Mouse (Mus musculus): ENCODE measurements around the gene Rflna. TPM values are rescaled to one million over a fixed set of nuclear protein-coding genes. Genes with fewer than 3 reads are reported as not detected.

The Rflna gene
- polyA plus RNA-seq, 2 experiments = 0.15 to 0.38 TPM

- no peaks in the 10 kb centered on the region for H3K36me3 ChIP-seq (replicated peaks; ENCODE audit: control insufficient read depth, insufficient read depth, low read depth)
- peak in 2 of 3 experiments; percentile 41 to 45 for DNase-seq (ENCODE audit: low read depth in 3 of 3, low spot score in 3 of 3)
- no peaks in the 10 kb centered on the region for H3K9me3 ChIP-seq (ENCODE audit: control insufficient read depth, low read length)
- peak overlapping the region; percentile 55 for H3K4me2 ChIP-seq (ENCODE audit: low read depth)
- H3K27ac ChIP-seq = peak overlapping the region; percentile 58
- H3K4me1 ChIP-seq (replicated peaks; ENCODE audit: control insufficient read depth in 2 of 2, insufficient read depth in 2 of 2, low read length in 1 of 2) = peaks cover 35 to 50% of the 10 kb centered on the region in 2 experiments
- no peak overlapping the region for H3K4me3 ChIP-seq (ENCODE audit: insufficient read depth in 1 of 2, low read depth in 2 of 2, low read length in 2 of 2)
- peaks cover 12% of the 10 kb centered on the region; the same call in 1 of the 2 replicates for H3K27me3 ChIP-seq (ENCODE audit: control insufficient read depth, insufficient read depth, low read length)
- TF ChIP-seq EP300 (IDR thresholded peaks at IDR 0.05; ENCODE audit: low read depth) = no peak
- no peak for TF ChIP-seq CTCF (IDR thresholded peaks at IDR 0.05; ENCODE audit: low read depth)
- H3K9ac ChIP-seq (replicated peaks) = peak overlapping the region; percentile 39
- ATAC-seq (ENCODE audit: insufficient read depth) = peak; percentile 72
- WGBS (ENCODE audit: insufficient replicate concordance) = 28% methylated on average over 7 of the region's 7 CpGs
These were observed 50.6 kb downstream of the Rflna start for GRCm38 (mm10) chr5:125053661-125054060.

GRCm38 (mm10) chr5:125055901-125056300, 52.9 kb downstream of the Rflna start:
- ATAC-seq (ENCODE audit: insufficient read depth) = no peak
- no peak overlapping the region for H3K4me3 ChIP-seq (ENCODE audit: insufficient read depth in 1 of 2, low read depth in 2 of 2, low read length in 2 of 2)
- TF ChIP-seq EP300 (IDR thresholded peaks at IDR 0.05; ENCODE audit: low read depth) (no peak), CTCF (IDR thresholded peaks at IDR 0.05; ENCODE audit: low read depth) (no peak)
- H3K27me3 ChIP-seq (ENCODE audit: control insufficient read depth, insufficient read depth, low read length) = peaks cover 16% of the 10 kb centered on the region
- H3K4me1 ChIP-seq (replicated peaks; ENCODE audit: control insufficient read depth in 2 of 2, insufficient read depth in 2 of 2, low read length in 1 of 2) = peaks cover 18 to 32% of the 10 kb centered on the region in 2 experiments
- no peaks in the 10 kb centered on the region for H3K9me3 ChIP-seq (ENCODE audit: control insufficient read depth, low read length)
- H3K36me3 ChIP-seq (replicated peaks; ENCODE audit: control insufficient read depth, insufficient read depth, low read depth) = no peaks in the 10 kb centered on the region
- H3K27ac ChIP-seq = no peak overlapping the region
- no peak overlapping the region for H3K9ac ChIP-seq (replicated peaks)
- 44% methylated on average over 8 of the region's 8 CpGs for WGBS (ENCODE audit: insufficient replicate concordance)
- no peak for DNase-seq (ENCODE audit: low read depth in 3 of 3, low spot score in 3 of 3)
- H3K4me2 ChIP-seq (ENCODE audit: low read depth) = no peak overlapping the region

DNA sequence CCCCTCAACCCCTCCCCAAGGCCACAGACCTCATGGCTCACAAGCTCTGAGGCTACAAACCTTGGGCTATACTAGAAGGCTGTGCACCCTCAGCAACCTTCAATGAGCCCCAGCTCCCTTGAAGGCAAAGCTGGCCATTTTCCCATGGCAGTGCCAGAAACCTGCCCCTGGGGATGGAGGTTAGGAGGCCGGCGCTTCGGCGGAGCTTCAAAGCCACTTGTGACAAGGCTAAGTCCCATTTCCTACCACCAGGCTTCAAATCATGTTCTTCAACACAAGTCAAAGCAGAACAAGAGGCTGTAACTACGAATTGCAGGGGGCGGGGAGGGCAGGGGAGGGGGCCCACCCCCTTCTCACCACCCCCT, 53.3 kb downstream of the Rflna start:
- H3K9me3 ChIP-seq (ENCODE audit: control insufficient read depth, low read length) = no peaks in the 10 kb centered on the region
- no peak for ATAC-seq (ENCODE audit: insufficient read depth)
- H3K27ac ChIP-seq = no peak overlapping the region
- H3K27me3 ChIP-seq (ENCODE audit: control insufficient read depth, insufficient read depth, low read length) = peaks cover 16% of the 10 kb centered on the region
- no peak overlapping the region for H3K4me2 ChIP-seq (ENCODE audit: low read depth)
- no peak overlapping the region for H3K4me3 ChIP-seq (ENCODE audit: insufficient read depth in 1 of 2, low read depth in 2 of 2, low read length in 2 of 2)
- DNase-seq (ENCODE audit: low read depth in 3 of 3, low spot score in 3 of 3) = no peak
- no peaks in the 10 kb centered on the region for H3K36me3 ChIP-seq (replicated peaks; ENCODE audit: control insufficient read depth, insufficient read depth, low read depth)
- TF ChIP-seq EP300 (IDR thresholded peaks at IDR 0.05; ENCODE audit: low read depth) (no peak), CTCF (IDR thresholded peaks at IDR 0.05; ENCODE audit: low read depth) (no peak)
- peaks cover 18 to 32% of the 10 kb centered on the region in 2 experiments for H3K4me1 ChIP-seq (replicated peaks; ENCODE audit: control insufficient read depth in 2 of 2, insufficient read depth in 2 of 2, low read length in 1 of 2)
- 41% methylated on average over 6 of the region's 6 CpGs for WGBS (ENCODE audit: insufficient replicate concordance)
- H3K9ac ChIP-seq (replicated peaks) = no peak overlapping the region

DNA sequence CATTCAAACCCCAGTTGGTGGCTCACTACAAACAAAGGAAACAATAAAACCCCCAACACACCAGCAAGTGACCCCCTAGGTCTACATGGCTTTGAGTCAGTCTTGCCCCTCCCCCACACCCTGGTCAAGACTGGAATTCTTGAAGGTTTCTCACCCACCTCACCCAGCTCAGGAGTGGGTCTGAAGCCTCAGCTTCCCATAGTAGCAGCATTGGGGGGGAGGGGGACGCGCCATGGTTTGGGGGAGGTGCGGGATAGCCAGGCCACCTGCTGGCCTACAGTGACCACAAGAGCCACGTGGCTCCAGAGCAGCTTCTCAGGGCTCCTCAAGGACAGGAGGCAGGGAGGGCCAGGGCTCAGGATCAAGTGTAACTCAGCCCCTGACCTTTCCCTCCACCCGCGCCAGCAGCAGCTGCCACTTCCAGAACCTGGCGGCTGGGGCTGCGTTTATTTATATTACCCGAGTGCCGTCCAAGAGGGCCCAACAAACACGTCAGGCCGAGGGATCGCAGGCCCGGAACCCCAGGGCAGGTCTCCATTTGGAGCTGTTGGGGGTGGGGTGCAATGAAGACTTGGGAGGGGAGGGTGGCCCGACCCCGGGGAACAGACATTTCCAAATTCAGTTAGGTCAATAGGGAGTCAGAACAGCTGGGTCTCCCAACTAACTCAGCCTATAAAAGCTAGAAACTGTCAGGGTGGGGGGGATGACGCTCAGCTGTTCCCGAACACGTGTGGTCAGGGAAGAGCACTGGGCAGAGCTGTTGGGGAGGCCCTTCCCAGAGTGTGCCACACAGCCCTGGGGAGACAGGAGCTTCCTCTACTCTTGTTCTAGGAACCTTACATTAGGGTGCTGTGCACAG, 53.9 kb downstream of the Rflna start:
- Histone ChIP-seq H3K27ac (no peak overlapping the region), H3K9ac (replicated peaks) (no peak overlapping the region), H3K4me1 (replicated peaks; ENCODE audit: control insufficient read depth in 2 of 2, insufficient read depth in 2 of 2, low read length in 1 of 2) (peaks cover 18 to 29% of the 10 kb centered on the region in 2 experiments), H3K9me3 (ENCODE audit: control insufficient read depth, low read length) (no peaks in the 10 kb centered on the region), H3K4me3 (ENCODE audit: insufficient read depth in 1 of 2, low read depth in 2 of 2, low read length in 2 of 2) (no peak overlapping the region), H3K4me2 (ENCODE audit: low read depth) (0 out of 2 replicates have a peak overlapping the region, but pooled peaks have one; percentile 4), H3K36me3 (replicated peaks; ENCODE audit: control insufficient read depth, insufficient read depth, low read depth) (no peaks in the 10 kb centered on the region), H3K27me3 (ENCODE audit: control insufficient read depth, insufficient read depth, low read length) (peaks cover 16% of the 10 kb centered on the region)
- no peak for ATAC-seq (ENCODE audit: insufficient read depth)
- DNase-seq (ENCODE audit: low read depth in 3 of 3, low spot score in 3 of 3) = no peak
- TF ChIP-seq EP300 (IDR thresholded peaks at IDR 0.05; ENCODE audit: low read depth) (no peak), CTCF (IDR thresholded peaks at IDR 0.05; ENCODE audit: low read depth) (no peak)
- 24% methylated on average over 19 of the region's 19 CpGs for WGBS (ENCODE audit: insufficient replicate concordance)

DNA sequence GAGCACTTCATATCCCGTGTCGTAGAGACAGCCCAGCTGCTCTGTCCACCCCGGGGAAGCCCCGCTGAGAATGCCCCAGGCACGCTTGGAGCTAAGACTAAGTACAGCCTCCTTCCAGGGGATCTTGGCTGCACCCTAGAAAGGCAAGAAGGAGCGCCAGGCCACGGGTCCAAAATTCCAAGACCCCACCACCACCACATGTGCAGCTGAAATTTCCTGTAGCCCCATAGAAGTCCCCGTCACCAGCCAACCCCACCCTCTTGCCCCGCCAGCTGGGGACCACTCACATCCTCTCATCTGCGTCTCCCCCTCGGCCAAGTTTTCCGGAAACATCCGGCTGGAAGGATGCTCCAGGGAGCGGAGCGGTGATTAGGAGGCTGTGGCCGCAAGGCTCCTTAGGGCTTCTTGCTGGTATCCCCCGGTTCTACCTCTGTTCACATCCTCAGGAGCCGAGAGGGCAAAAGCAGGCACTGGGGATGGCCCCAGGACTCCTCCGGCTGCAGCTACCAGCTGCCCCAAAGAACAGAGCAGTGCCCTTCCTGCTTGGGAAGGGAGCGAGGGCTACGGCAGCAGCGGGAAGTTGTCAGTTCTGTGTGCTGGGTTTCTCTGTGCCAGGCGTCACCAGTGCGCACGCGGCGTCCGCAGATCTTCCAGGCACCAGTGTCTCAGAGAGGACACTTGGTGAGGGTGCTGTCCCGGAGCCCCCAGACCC, 54.7 kb downstream of the Rflna start:
- WGBS (ENCODE audit: insufficient replicate concordance) = 19% methylated on average over 29 of the region's 29 CpGs
- no peak for TF ChIP-seq CTCF (IDR thresholded peaks at IDR 0.05; ENCODE audit: low read depth)
- TF ChIP-seq EP300 (IDR thresholded peaks at IDR 0.05; ENCODE audit: low read depth) = no peak
- no peak overlapping the region for H3K9ac ChIP-seq (replicated peaks)

More for the DNA sequence above, 54.7 kb downstream of the Rflna start:
- H3K27ac ChIP-seq = no peak overlapping the region
- peak overlapping the region; percentile 1 for H3K4me2 ChIP-seq (ENCODE audit: low read depth)
- H3K27me3 ChIP-seq (ENCODE audit: control insufficient read depth, insufficient read depth, low read length) = peaks cover 16% of the 10 kb centered on the region
- no peaks in the 10 kb centered on the region for H3K36me3 ChIP-seq (replicated peaks; ENCODE audit: control insufficient read depth, insufficient read depth, low read depth)
- H3K4me3 ChIP-seq (ENCODE audit: insufficient read depth in 1 of 2, low read depth in 2 of 2, low read length in 2 of 2) = peak overlapping the region; percentile 3 to 9; a peak in 3 of 4 replicates
- H3K9me3 ChIP-seq (ENCODE audit: control insufficient read depth, low read length) = no peaks in the 10 kb centered on the region
- ATAC-seq (ENCODE audit: insufficient read depth) (no peak), DNase-seq (ENCODE audit: low read depth in 3 of 3, low spot score in 3 of 3) (no peak)
- H3K4me1 ChIP-seq (replicated peaks; ENCODE audit: control insufficient read depth in 2 of 2, insufficient read depth in 2 of 2, low read length in 1 of 2) = peaks cover 18 to 21% of the 10 kb centered on the region in 2 experiments
